Mouse (Mus musculus) intestine, embryonic 14.5 days (tissue): ENCODE measurements around the gene Gm5134. TPM values are rescaled to one million over a fixed set of nuclear protein-coding genes. Genes with fewer than 3 reads are reported as not detected.
A peak's percentile ranks its signal among the peaks of the same experiment; 100 is the strongest.

Experiments used
- ATAC-seq: fragments of 200-750 bp; cut with Nextera tagmentation; replicated peaks from 2 replicates; pipeline ENCODE4 v1.8.0; 2017; ENCODE audit warnings: low read depth, moderate number of reproducible peaks, moderate TSS enrichment, moderate library complexity; ENCODE audit not compliant: low FRiP score, low TSS enrichment
- DNase-seq: peaks from one replicate; pipeline ENCODE4 v3.0.0-alpha.2; 2018; ENCODE audit warnings: low spot score
- H3K27ac ChIP-seq: fragments of 300-500 bp; sonication (generic); 2 replicates; pipeline ENCODE4 v1.5.1; 2014; ENCODE audit warnings: low read depth, mild to moderate bottlenecking, control low read depth
- H3K27me3 ChIP-seq: fragments of 300-500 bp; sonication (generic); replicated peaks from 2 replicates; pipeline ENCODE4 v1.6.1; 2014; ENCODE audit warnings: low read length, control low read depth; ENCODE audit not compliant: control insufficient read depth, insufficient read depth
- H3K36me3 ChIP-seq: fragments of 300-500 bp; sonication (generic); 2 replicates; pipeline ENCODE4 v1.6.1; 2014; ENCODE audit warnings: low read length, control low read depth; ENCODE audit not compliant: control insufficient read depth, insufficient read depth
- H3K4me1 ChIP-seq: fragments of 300-500 bp; sonication (generic); replicated peaks from 2 replicates; pipeline ENCODE4 v1.6.1; 2014; ENCODE audit warnings: low read length, control low read depth, mixed read lengths; ENCODE audit not compliant: control insufficient read depth, insufficient read depth
- H3K4me2 ChIP-seq: fragments of 300-500 bp; sonication (generic); 2 replicates; pipeline ENCODE4 v1.6.1; 2014; ENCODE audit warnings: low read length
- H3K4me3 ChIP-seq: fragments of 300-500 bp; sonication (generic); 2 replicates; pipeline ENCODE4 v1.5.1; 2014; ENCODE audit warnings: low read depth, low read length, control low read depth, mixed read lengths
- H3K9ac ChIP-seq: fragments of 300-500 bp; sonication (generic); 2 replicates; pipeline ENCODE4 v1.6.1; 2014; ENCODE audit warnings: mild to moderate bottlenecking, low read length
- H3K9me3 ChIP-seq: fragments of 300-500 bp; sonication (generic); 2 replicates; pipeline ENCODE4 v1.6.1; 2016; ENCODE audit warnings: low read length, control low read depth; ENCODE audit not compliant: control insufficient read depth
- WGBS: fragments of 180-500 bp; shearing (Covaris S2); extraction: QIAGEN DNeasy Blood & Tissue Kit; methylation state at CpG from one replicate; pipeline ENCODE4 v1.1.7; 2014; 5-methylcytosine and 5-hydroxymethylcytosine counted together
- polyA plus RNA-seq: library from polyadenylated mRNA; unstranded; fragments of >200 nt; fragmentation: Nextera tagmentation; extraction: Ambion mirVana; gene quantifications from 2 replicates; pipeline ENCODE4 v1.2.1, GENCODE M21; 2014

The Gm5134 gene
- polyA plus RNA-seq, 1 experiment from 2014 or later: not detected

GRCm38 (mm10) chr10:75921726-75922560 lies 32.4 kb upstream of the Gm5134 start:
- H3K9me3 ChIP-seq: no peaks in the 10 kb centered on the region
- WGBS: 5% methylated on average over 22 of the region's 22 CpGs
- H3K27me3 ChIP-seq: no peaks in the 10 kb centered on the region
- peak; percentile 5; the same call in 1 of the 2 replicates for ATAC-seq
- H3K4me2 ChIP-seq: peak overlapping the region; percentile 78
- H3K4me3 ChIP-seq: peak overlapping the region; percentile 97
- no peak for DNase-seq
- peak overlapping the region; percentile 95 for H3K27ac ChIP-seq
- peak overlapping the region; percentile 94 for H3K9ac ChIP-seq
- peaks cover 41% of the 10 kb centered on the region for H3K36me3 ChIP-seq
- peaks cover 28% of the 10 kb centered on the region for H3K4me1 ChIP-seq

- Histone ChIP-seq H3K27me3 (no peaks in the 10 kb centered on the region), H3K4me1 (peaks cover 19% of the 10 kb centered on the region), H3K4me3 (no peak overlapping the region), H3K27ac (no peak overlapping the region), H3K4me2 (no peak overlapping the region), H3K36me3 (peaks cover 34% of the 10 kb centered on the region), H3K9ac (no peak overlapping the region), H3K9me3 (no peaks in the 10 kb centered on the region)
- no peak for ATAC-seq
- WGBS: 64% methylated on average over 2 of the region's 2 CpGs
- DNase-seq: no peak
Measured at GRCm38 (mm10) chr10:75924324-75924723, 30.0 kb upstream of the Gm5134 start.

GRCm38 (mm10) chr10:75926396-75926795 lies 27.9 kb upstream of the Gm5134 start:
- Histone ChIP-seq H3K27me3 (no peaks in the 10 kb centered on the region), H3K4me1 (peaks cover 13% of the 10 kb centered on the region; the same call in 1 of the 2 replicates), H3K9me3 (no peaks in the 10 kb centered on the region), H3K9ac (no peak overlapping the region), H3K4me3 (no peak overlapping the region), H3K36me3 (peaks cover 32% of the 10 kb centered on the region), H3K4me2 (no peak overlapping the region), H3K27ac (no peak overlapping the region)
- ATAC-seq (no peak), DNase-seq (no peak)
- WGBS: 65% methylated on average over 13 of the region's 13 CpGs

- H3K36me3 ChIP-seq: peaks cover 21% of the 10 kb centered on the region
- H3K27me3 ChIP-seq: 0 out of 2 replicates have a peak, but pooled peaks cover 2% of the 10 kb centered on the region
- no peak overlapping the region for H3K4me3 ChIP-seq
- no peak overlapping the region for H3K27ac ChIP-seq
- no peaks in the 10 kb centered on the region for H3K9me3 ChIP-seq
- no peak overlapping the region for H3K9ac ChIP-seq
- WGBS: 18% methylated on average over 6 of the region's 6 CpGs
- ATAC-seq: no peak
- H3K4me2 ChIP-seq: peak overlapping the region; percentile 92
- peaks cover 12% of the 10 kb centered on the region for H3K4me1 ChIP-seq
- DNase-seq: peak; percentile 60
Measured at GRCm38 (mm10) chr10:75930304-75930703, 24.0 kb upstream of the Gm5134 start.

GRCm38 (mm10) chr10:75931311-75931710 lies 23.0 kb upstream of the Gm5134 start:
- no peak for ATAC-seq
- Histone ChIP-seq H3K4me1 (peaks cover 12% of the 10 kb centered on the region), H3K27ac (no peak overlapping the region), H3K36me3 (peaks cover 13% of the 10 kb centered on the region), H3K27me3 (peaks cover 7% of the 10 kb centered on the region), H3K4me2 (peak overlapping the region; percentile 92), H3K9me3 (no peaks in the 10 kb centered on the region), H3K9ac (no peak overlapping the region), H3K4me3 (peak overlapping the region; percentile 65; the same call in 1 of the 2 replicates)
- DNase-seq: no peak
- WGBS: 23% methylated on average over 7 of the region's 7 CpGs

- DNase-seq (peak; percentile 79), ATAC-seq (peak; percentile 70)
- Histone ChIP-seq H3K9ac (peak overlapping the region; percentile 77), H3K4me3 (peak overlapping the region; percentile 65), H3K4me1 (peaks cover 12% of the 10 kb centered on the region), H3K36me3 (peaks cover 10% of the 10 kb centered on the region), H3K4me2 (peak overlapping the region; percentile 92), H3K27ac (peak overlapping the region; percentile 43; the same call in 1 of the 2 replicates), H3K27me3 (peaks cover 10% of the 10 kb centered on the region), H3K9me3 (no peaks in the 10 kb centered on the region)
- WGBS: under 1% methylated on average over 41 of the region's 44 CpGs
Measured at GRCm38 (mm10) chr10:75932081-75932678, 22.1 kb upstream of the Gm5134 start.

GRCm38 (mm10) chr10:75932891-75933290 lies 21.4 kb upstream of the Gm5134 start, which contains the start of gene Chchd10:
Gene Chchd10 (plus strand): TSS chr10:75933130.
- ATAC-seq (no peak), DNase-seq (no peak)
- Histone ChIP-seq H3K9me3 (no peaks in the 10 kb centered on the region), H3K4me3 (peak within 1 kb of the TSS; percentile 65), H3K4me1 (peaks cover 12% of the 10 kb centered on the region), H3K27me3 (peaks cover 10% of the 10 kb centered on the region), H3K36me3 (peaks cover 5% of the 10 kb centered on the region), H3K9ac (peak within 1 kb of the TSS; percentile 77), H3K4me2 (peak within 1 kb of the TSS; percentile 92), H3K27ac (peak within 1 kb of the TSS; percentile 43; the same call in 1 of the 2 replicates)
- 39% methylated on average over 6 of the region's 6 CpGs for WGBS

GRCm38 (mm10) chr10:75934991-75935390 lies 19.3 kb upstream of the Gm5134 start:
- Histone ChIP-seq H3K27me3 (peaks cover 10% of the 10 kb centered on the region), H3K27ac (no peak overlapping the region), H3K4me1 (peaks cover 12% of the 10 kb centered on the region), H3K36me3 (no peaks in the 10 kb centered on the region), H3K4me3 (no peak overlapping the region), H3K9ac (no peak overlapping the region; the same call in 1 of the 2 replicates), H3K4me2 (peak overlapping the region; percentile 80), H3K9me3 (no peaks in the 10 kb centered on the region)
- ATAC-seq (no peak), DNase-seq (no peak)
- WGBS: 61% methylated on average over 1 of the region's 1 CpGs
